Mouse (Mus musculus) kidney, adult 2 months (tissue): ENCODE results near the gene Calm1.

ENCODE experiments used
- CTCF ChIP-seq: fragments of 200-500 bp; conservative IDR thresholded peaks from 2 replicates; pipeline ENCODE4 v1.5.1; 2011; ENCODE audit warnings: low read depth, mild to moderate bottlenecking, control low read depth, low read length, moderate library complexity, mixed read lengths; ENCODE audit not compliant: insufficient read depth, insufficient read length
- POLR2A ChIP-seq: fragments of 200-500 bp; IDR thresholded peaks from one replicate; pipeline ENCODE4 v1.6.1; 2011; ENCODE audit warnings: low read depth, low read length, control low read depth

- TF ChIP-seq CTCF (no peak), POLR2A (peak; percentile 67)
Measured at GRCm38 (mm10) chr12:100187013-100187755, 12.1 kb upstream of the Calm1 start.
